Mouse (Mus musculus): ENCODE results near the gene Metap1. TPM values are rescaled to one million over a fixed set of nuclear protein-coding genes. Genes with fewer than 3 reads are reported as not detected.

Gene Metap1
- polyA plus RNA-seq, 1 experiment = 105 TPM

- no peaks in the 10 kb centered on the region for H3K36me3 ChIP-seq (ENCODE audit: control insufficient read depth, insufficient read depth, low read length, poor library complexity, severe bottlenecking)
- no peaks in the 10 kb centered on the region for H3K4me1 ChIP-seq (ENCODE audit: control insufficient read depth, insufficient read depth, low read length)
- no peak overlapping the region for H3K27ac ChIP-seq (ENCODE audit: insufficient read depth, low read length)
- no peaks in the 10 kb centered on the region for H3K9me3 ChIP-seq (replicated peaks; ENCODE audit: control insufficient read depth, insufficient read depth, low read length, poor library complexity, severe bottlenecking)
- H3K27me3 ChIP-seq (ENCODE audit: control insufficient read depth, insufficient read depth, low read length, poor library complexity, severe bottlenecking) = no peaks in the 10 kb centered on the region
- H3K4me3 ChIP-seq (ENCODE audit: low read depth, low read length) = no peak overlapping the region
- TF ChIP-seq EP300 (IDR thresholded peaks at IDR 0.05; ENCODE audit: insufficient read depth, low read depth, low read length) (no peak), POLR2A (IDR thresholded peaks at IDR 0.05; ENCODE audit: insufficient read depth, low read length) (no peak), CTCF (IDR thresholded peaks at IDR 0.05; ENCODE audit: low read depth, low read length) (no peak)
- H3K9ac ChIP-seq (ENCODE audit: low read depth, poor library complexity, severe bottlenecking) = no peak overlapping the region
Measured at GRCm38 (mm10) chr3:138510471-138510870, 21.2 kb upstream of the Metap1 start.

GRCm38 (mm10) chr3:138509581-138509980 is 20.3 kb upstream of the Metap1 start:
- TF ChIP-seq POLR2A (IDR thresholded peaks at IDR 0.05; ENCODE audit: insufficient read depth, low read length) (no peak), EP300 (IDR thresholded peaks at IDR 0.05; ENCODE audit: insufficient read depth, low read depth, low read length) (no peak)
- no peaks in the 10 kb centered on the region for H3K27me3 ChIP-seq (ENCODE audit: control insufficient read depth, insufficient read depth, low read length, poor library complexity, severe bottlenecking)
- H3K27ac ChIP-seq (ENCODE audit: insufficient read depth, low read length) = no peak overlapping the region
- H3K36me3 ChIP-seq (ENCODE audit: control insufficient read depth, insufficient read depth, low read length, poor library complexity, severe bottlenecking) = no peaks in the 10 kb centered on the region
- H3K9ac ChIP-seq (ENCODE audit: low read depth, poor library complexity, severe bottlenecking) = no peak overlapping the region
- H3K9me3 ChIP-seq (replicated peaks; ENCODE audit: control insufficient read depth, insufficient read depth, low read length, poor library complexity, severe bottlenecking) = no peaks in the 10 kb centered on the region
- no peaks in the 10 kb centered on the region for H3K4me1 ChIP-seq (ENCODE audit: control insufficient read depth, insufficient read depth, low read length)
- H3K4me3 ChIP-seq (ENCODE audit: low read depth, low read length) = no peak overlapping the region

GRCm38 (mm10) chr3:138506749-138507148 is 17.4 kb upstream of the Metap1 start:
- H3K4me1 ChIP-seq (ENCODE audit: control insufficient read depth, insufficient read depth, low read length) = no peaks in the 10 kb centered on the region
- no peaks in the 10 kb centered on the region for H3K9me3 ChIP-seq (replicated peaks; ENCODE audit: control insufficient read depth, insufficient read depth, low read length, poor library complexity, severe bottlenecking)
- H3K27ac ChIP-seq (ENCODE audit: insufficient read depth, low read length) = no peak overlapping the region
- no peaks in the 10 kb centered on the region for H3K36me3 ChIP-seq (ENCODE audit: control insufficient read depth, insufficient read depth, low read length, poor library complexity, severe bottlenecking)
- no peak overlapping the region for H3K9ac ChIP-seq (ENCODE audit: low read depth, poor library complexity, severe bottlenecking)
- no peaks in the 10 kb centered on the region for H3K27me3 ChIP-seq (ENCODE audit: control insufficient read depth, insufficient read depth, low read length, poor library complexity, severe bottlenecking)
- TF ChIP-seq CTCF (IDR thresholded peaks at IDR 0.05; ENCODE audit: low read depth, low read length) = no peak
- H3K4me3 ChIP-seq (ENCODE audit: low read depth, low read length) = no peak overlapping the region

- Histone ChIP-seq H3K9ac (ENCODE audit: low read depth, poor library complexity, severe bottlenecking) (no peak overlapping the region), H3K4me3 (ENCODE audit: low read depth, low read length) (no peak overlapping the region), H3K27me3 (ENCODE audit: control insufficient read depth, insufficient read depth, low read length, poor library complexity, severe bottlenecking) (no peaks in the 10 kb centered on the region), H3K9me3 (replicated peaks; ENCODE audit: control insufficient read depth, insufficient read depth, low read length, poor library complexity, severe bottlenecking) (no peaks in the 10 kb centered on the region), H3K27ac (ENCODE audit: insufficient read depth, low read length) (no peak overlapping the region), H3K36me3 (ENCODE audit: control insufficient read depth, insufficient read depth, low read length, poor library complexity, severe bottlenecking) (no peaks in the 10 kb centered on the region), H3K4me1 (ENCODE audit: control insufficient read depth, insufficient read depth, low read length) (no peaks in the 10 kb centered on the region)
- TF ChIP-seq POLR2A (IDR thresholded peaks at IDR 0.05; ENCODE audit: insufficient read depth, low read length) = no peak
- no peak for TF ChIP-seq CTCF (IDR thresholded peaks at IDR 0.05; ENCODE audit: low read depth, low read length)
- no peak for TF ChIP-seq EP300 (IDR thresholded peaks at IDR 0.05; ENCODE audit: insufficient read depth, low read depth, low read length)
Measured at GRCm38 (mm10) chr3:138503754-138504153, 14.4 kb upstream of the Metap1 start.

- H3K4me3 ChIP-seq (ENCODE audit: low read depth, low read length) = no peak overlapping the region
- H3K27me3 ChIP-seq (ENCODE audit: control insufficient read depth, insufficient read depth, low read length, poor library complexity, severe bottlenecking) = no peaks in the 10 kb centered on the region
- no peaks in the 10 kb centered on the region for H3K4me1 ChIP-seq (ENCODE audit: control insufficient read depth, insufficient read depth, low read length)
- no peaks in the 10 kb centered on the region for H3K36me3 ChIP-seq (ENCODE audit: control insufficient read depth, insufficient read depth, low read length, poor library complexity, severe bottlenecking)
- TF ChIP-seq POLR2A (IDR thresholded peaks at IDR 0.05; ENCODE audit: insufficient read depth, low read length) (no peak), EP300 (IDR thresholded peaks at IDR 0.05; ENCODE audit: insufficient read depth, low read depth, low read length) (no peak), CTCF (IDR thresholded peaks at IDR 0.05; ENCODE audit: low read depth, low read length) (no peak)
- H3K9me3 ChIP-seq (replicated peaks; ENCODE audit: control insufficient read depth, insufficient read depth, low read length, poor library complexity, severe bottlenecking) = no peaks in the 10 kb centered on the region
- no peak overlapping the region for H3K9ac ChIP-seq (ENCODE audit: low read depth, poor library complexity, severe bottlenecking)
- no peak overlapping the region for H3K27ac ChIP-seq (ENCODE audit: insufficient read depth, low read length)
Measured at GRCm38 (mm10) chr3:138499854-138500740, 10.8 kb upstream of the Metap1 start.

GRCm38 (mm10) chr3:138498731-138499130 is 9.4 kb upstream of the Metap1 start:
- no peaks in the 10 kb centered on the region for H3K36me3 ChIP-seq (ENCODE audit: control insufficient read depth, insufficient read depth, low read length, poor library complexity, severe bottlenecking)
- no peak overlapping the region for H3K4me3 ChIP-seq (ENCODE audit: low read depth, low read length)
- no peaks in the 10 kb centered on the region for H3K27me3 ChIP-seq (ENCODE audit: control insufficient read depth, insufficient read depth, low read length, poor library complexity, severe bottlenecking)
- no peaks in the 10 kb centered on the region for H3K9me3 ChIP-seq (replicated peaks; ENCODE audit: control insufficient read depth, insufficient read depth, low read length, poor library complexity, severe bottlenecking)
- no peak for TF ChIP-seq POLR2A (IDR thresholded peaks at IDR 0.05; ENCODE audit: insufficient read depth, low read length)
- TF ChIP-seq EP300 (IDR thresholded peaks at IDR 0.05; ENCODE audit: insufficient read depth, low read depth, low read length) = no peak
- TF ChIP-seq CTCF (IDR thresholded peaks at IDR 0.05; ENCODE audit: low read depth, low read length) = no peak
- H3K4me1 ChIP-seq (ENCODE audit: control insufficient read depth, insufficient read depth, low read length) = no peaks in the 10 kb centered on the region
- H3K27ac ChIP-seq (ENCODE audit: insufficient read depth, low read length) = no peak overlapping the region
- H3K9ac ChIP-seq (ENCODE audit: low read depth, poor library complexity, severe bottlenecking) = no peak overlapping the region

All from ES-Bruce4 (cell line).